Mouse (Mus musculus) mouse trophoblast stem cell (cell line): Measurements from ENCODE around the gene Serpine2.

Source experiments
- in situ Hi-C, 2 experiments: fragments of 300-500 bp; cut with MseI, MboI; formaldehyde crosslinking; loops; 2 replicates in 1 of 2; 3 replicates in 1 of 2; pipeline ENCODE4 v1.15.1; 2025

The Serpine2 gene

GRCm38 (mm10) chr1:79757597-79757996 is 103.4 kb downstream of the Serpine2 start:
- in situ Hi-C loops = no loop called here

DNA sequence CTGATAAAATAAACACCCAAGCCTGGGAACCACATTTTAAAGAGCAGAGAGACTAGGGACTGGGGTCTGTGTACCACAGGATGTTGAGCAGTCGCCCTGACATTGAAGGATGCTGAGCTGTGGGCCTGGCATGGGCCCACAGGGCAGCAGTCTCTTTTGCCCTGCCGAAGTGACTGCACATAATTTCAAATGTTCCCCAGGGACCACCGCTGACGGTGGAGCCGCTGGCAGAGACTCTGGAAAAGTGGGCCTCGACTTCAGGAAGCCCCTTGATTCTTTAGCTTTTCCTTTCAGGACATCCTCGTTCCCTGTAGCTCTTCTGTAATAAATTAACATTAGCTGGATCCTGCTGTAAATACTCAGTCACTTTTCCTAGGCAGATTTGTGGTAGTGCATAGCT is 103.8 kb downstream of the Serpine2 start:
- in situ Hi-C loops = no loop called here

GRCm38 (mm10) chr1:79756417-79756816 is 104.6 kb downstream of the Serpine2 start:
- in situ Hi-C loops = no loop called here

DNA sequence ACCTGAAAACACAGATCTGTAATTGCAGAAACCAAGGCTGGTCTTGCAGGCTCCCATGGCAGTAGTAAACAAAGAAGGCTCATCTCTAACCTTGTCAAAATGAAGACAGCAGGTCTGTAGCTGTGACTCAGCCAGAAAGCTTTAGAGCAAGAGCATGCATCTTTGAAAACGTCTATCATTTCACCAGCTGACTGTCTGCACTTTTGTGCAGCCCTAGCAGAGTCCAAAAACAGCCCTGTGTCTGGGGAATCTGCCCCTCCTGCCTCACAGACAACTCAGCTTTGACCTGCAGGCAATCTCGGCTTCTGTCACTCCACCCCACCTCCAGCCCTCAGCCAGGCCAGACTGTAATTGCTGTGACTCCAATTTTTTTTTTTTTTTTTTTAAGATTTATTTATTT is 105.6 kb downstream of the Serpine2 start:
- in situ Hi-C loops = no loop called here

GRCm38 (mm10) chr1:79754936-79755335 is 106.0 kb downstream of the Serpine2 start:
- in situ Hi-C loops = no loop called here

GRCm38 (mm10) chr1:79753456-79753855 is 107.5 kb downstream of the Serpine2 start:
- in situ Hi-C loops = no loop called here

DNA sequence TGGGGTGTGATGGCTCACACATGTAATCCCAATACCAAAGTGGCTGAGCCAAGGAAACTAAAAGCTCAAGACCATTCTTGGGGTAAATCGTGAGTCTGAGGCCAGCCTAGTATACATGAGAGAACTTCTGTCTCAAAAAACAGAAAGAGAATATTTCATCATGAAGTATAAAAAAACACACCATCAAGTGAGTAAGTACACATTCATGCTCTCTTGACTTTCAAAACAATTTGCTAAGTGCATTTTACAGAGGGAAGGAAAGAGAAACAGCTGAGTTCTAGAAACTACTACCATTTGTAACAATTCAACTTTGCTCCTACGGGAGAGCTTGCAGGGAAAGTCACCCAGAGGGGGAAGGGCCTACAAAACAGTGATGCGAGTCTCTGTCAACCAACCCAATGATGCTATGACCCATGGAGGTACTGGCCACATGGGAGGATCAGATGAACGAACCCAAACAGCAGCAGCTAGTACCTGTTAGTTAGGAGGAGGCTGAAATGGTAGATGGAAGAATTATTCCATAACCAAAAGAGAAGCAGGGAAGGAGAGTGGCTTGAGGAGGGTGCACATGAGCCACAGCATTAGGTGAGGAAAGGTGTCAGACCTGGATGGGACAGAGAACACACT is 108.2 kb downstream of the Serpine2 start:
- in situ Hi-C loops = no loop called here

- in situ Hi-C loops = no loop called here
Measured at GRCm38 (mm10) chr1:79752015-79752695, 108.8 kb downstream of the Serpine2 start.

DNA sequence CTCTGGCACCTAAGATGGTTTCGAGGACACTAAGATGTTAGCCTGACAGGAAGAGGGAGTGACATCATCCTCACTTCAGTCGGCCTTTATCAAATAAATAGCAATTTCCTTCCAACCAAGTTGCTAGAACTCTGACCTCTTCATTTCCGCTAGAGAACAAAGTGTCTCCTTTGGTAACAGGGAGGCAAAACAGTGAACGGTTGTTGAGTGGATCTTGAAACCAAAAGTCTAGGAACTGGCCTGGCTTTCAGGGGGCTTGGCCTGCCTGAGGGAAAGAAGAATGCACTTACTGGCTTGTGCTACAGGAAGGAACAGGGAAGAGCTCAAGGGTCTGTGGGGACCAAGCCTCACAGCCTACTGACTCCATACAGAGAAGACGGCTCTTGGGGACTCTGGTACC is 109.8 kb downstream of the Serpine2 start:
- in situ Hi-C loops = no loop called here

DNA sequence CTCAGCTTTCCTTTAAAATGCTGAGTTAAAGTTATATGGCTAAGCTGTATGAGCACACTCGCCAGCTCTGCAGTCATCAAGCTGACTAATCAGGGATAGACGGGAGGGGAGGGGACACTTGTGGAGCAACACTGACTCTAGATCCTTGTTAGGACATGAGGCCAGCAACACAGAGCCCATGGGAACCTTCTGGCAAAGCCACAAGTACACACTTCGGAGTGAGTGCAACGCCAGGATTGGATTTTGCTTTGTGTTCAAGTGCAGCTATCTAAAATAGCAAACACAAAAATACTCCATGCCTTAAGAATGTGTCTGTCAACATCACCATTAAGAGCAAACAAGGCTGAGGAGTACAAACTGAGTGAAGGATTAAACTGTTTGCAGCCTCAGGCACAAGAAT is 114.9 kb downstream of the Serpine2 start:
- in situ Hi-C loops = no loop called here
